Mouse (Mus musculus) CD4-positive naive resting alpha-beta T cell, adult 76 days (primary cell): ENCODE measurements around the gene Sh3bp5. TPM values are rescaled to one million over a fixed set of nuclear protein-coding genes. Genes with fewer than 3 reads are reported as not detected.

ENCODE experiments used
- total RNA-seq: library from RNA; stranded (reverse); gene quantifications from one replicate; pipeline ENCODE4 v1.2.4, GENCODE M21; 2023

The Sh3bp5 gene
- 74.8 TPM for total RNA-seq

DNA sequence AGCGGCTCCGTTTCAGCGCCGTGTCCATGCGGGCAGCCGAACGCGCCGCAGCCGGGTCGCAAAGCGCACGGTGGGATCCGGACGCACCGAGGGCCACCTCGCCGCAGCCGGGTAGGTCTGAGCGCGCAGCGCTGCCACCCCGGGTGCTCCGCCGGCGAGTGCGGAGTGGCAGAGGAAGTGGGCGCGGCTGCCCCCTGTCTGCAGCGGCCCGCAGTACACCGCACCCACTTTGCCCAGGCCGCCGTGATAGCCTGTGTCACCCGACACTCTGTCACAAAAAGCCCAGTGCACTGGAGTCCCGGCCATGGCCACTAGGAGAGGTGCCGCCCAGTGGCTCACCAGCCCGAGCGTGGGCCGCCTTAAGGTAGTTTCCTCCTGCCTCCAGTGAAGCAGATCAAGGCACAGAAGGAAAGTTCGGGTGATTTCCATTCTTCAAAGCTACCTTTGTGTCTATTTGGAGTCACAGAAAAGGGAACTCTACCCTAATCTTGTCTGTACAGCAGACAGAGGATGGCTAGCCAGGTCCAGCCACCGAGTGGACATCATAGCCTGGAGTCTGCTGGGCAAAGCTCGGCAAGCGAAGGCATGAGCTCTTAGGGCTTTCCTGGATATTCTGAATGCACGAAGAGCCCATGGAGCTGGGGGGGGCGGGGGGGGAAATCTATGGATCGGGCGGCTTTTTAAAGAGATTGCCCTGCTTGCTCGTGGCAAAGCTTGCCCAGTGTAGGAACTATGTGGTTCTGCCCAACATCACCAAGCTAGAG is at the start of gene Sh3bp5:
Sh3bp5 (minus strand) TSS at position 149 of the 764 bp plus-strand sequence.

DNA sequence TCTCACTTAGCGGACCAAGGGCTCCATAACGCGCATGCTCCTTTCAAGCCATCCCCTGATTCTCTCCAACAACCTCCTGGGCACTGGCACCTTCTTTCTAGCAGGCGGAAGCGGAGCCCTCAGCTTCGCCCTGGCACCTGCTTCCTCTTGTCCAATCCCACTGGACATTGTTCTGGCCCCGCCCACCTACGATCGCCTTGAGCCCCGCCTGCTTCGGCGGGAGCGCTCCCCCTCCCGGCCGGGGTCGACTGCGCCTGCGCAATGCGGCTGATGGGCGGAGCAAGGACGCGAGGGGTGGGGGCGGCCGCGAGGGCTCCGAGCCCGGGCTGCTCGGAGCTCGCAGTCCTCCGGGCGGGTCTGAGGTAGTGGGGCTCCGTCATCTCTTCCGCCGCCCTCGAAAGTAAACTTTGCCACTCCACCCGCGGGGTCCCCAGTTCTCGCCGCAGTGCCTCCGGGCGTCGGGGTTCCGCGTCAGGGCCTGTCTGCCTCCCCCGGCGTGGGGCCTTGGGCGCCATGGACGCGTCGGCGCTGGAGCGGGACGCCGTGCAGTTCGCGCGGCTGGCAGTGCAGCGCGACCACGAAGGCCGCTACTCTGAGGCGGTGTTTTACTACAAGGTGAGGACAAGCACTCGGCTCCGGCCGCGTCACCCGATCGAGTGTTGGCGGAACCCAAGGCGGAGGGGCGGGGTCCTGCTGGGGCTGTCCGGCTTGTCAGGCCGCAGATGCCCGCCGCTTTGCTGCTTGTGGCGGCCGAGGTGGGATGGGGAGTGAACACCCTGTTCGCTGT is 99.3 kb downstream of the Sh3bp5 start, which contains the start of gene Capn7:
Capn7 (plus strand) TSS at position 270 of the 787 bp plus-strand sequence.

DNA sequence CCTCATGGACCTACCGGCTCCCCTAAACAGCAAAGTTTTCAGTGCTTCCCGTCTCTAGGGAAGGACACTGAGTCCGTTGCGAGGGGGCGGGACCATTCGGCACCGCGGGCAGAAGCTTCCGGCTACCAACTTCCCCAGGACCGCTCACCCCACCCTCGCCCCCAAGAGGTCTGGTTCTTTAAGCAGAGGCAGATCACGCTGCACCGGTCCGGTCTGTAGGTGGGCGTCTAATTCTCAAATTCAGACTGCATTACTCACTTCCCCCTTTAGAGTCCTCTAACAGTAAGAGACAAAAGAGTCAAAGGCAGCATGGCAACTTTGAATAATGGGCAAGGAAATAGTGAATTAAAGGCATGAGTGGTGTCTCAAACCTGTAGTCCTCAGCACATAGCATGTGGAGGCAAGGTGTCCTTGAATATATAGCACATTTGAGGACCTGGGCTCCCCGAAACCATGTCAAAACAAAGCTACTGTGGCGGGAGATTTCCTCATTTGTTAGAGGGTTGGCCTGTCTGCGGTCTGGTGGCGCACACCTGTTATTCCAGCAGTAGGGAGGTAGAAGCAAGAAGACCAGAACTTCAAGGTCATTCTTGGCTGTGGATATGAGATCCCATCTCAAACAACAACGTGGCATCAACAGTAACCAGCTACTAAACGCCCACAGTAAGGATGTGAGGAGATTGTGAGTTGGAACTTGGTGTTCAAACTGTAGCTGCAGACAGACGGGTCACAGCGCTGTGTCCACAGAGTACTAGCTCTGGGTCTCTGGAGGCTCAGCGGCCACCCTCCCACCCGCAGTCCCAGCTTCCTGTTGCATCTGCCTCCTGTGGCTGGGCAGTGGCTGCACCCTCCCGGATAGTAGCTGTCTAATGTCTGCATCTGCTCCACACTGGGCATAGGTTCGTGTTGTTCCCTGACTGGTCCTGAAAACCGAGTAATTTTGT is 111.8 kb downstream of the Sh3bp5 start, which contains the start of gene Dnah1:
Dnah1 (minus strand) TSS at position 48 of the 944 bp plus-strand sequence.

Other genes with a start within 250 kb of the Sh3bp5 start
- not detected for gene Tnnc1, start 227.8 kb downstream of the Sh3bp5 start, total RNA-seq
- 414 TPM for gene Nisch, start 219.1 kb downstream of the Sh3bp5 start, total RNA-seq
- not detected for gene Sema3g, start 218.2 kb downstream of the Sh3bp5 start, total RNA-seq
- gene Phf7, start 184.8 kb downstream of the Sh3bp5 start, total RNA-seq: 12.0 TPM
- 98.1 TPM for gene Bap1, start 184.6 kb downstream of the Sh3bp5 start, total RNA-seq
- 0.06 TPM for gene Dnah1, start 112.2 kb downstream of the Sh3bp5 start, total RNA-seq
- 54.1 TPM for gene Capn7, start 99.4 kb downstream of the Sh3bp5 start, total RNA-seq
- gene Eaf1, start 58.3 kb upstream of the Sh3bp5 start, total RNA-seq: 43.0 TPM
- gene Mettl6, start 59.0 kb upstream of the Sh3bp5 start, total RNA-seq: 46.8 TPM
- gene Colq, start 155.3 kb upstream of the Sh3bp5 start, total RNA-seq: 1.1 TPM
- gene Gm49387, start 204.8 kb upstream of the Sh3bp5 start, total RNA-seq: not detected
- gene Btd, start 204.9 kb upstream of the Sh3bp5 start, total RNA-seq: 8.3 TPM
- gene Hacl1, start 205.2 kb upstream of the Sh3bp5 start, total RNA-seq: 11.0 TPM